Mouse (Mus musculus): Measurements from ENCODE around the gene Cntnap2.
"Not testable (repeated sequence)": the region's sequence is repeated elsewhere in the genome, so short reads cannot be mapped to it uniquely, and the experiment has no call there.

The Cntnap2 gene

GRCm38 (mm10) chr6:47267236-47267635 lies 2208.1 kb downstream of the Cntnap2 start:
- DNase-seq = no peak

DNA sequence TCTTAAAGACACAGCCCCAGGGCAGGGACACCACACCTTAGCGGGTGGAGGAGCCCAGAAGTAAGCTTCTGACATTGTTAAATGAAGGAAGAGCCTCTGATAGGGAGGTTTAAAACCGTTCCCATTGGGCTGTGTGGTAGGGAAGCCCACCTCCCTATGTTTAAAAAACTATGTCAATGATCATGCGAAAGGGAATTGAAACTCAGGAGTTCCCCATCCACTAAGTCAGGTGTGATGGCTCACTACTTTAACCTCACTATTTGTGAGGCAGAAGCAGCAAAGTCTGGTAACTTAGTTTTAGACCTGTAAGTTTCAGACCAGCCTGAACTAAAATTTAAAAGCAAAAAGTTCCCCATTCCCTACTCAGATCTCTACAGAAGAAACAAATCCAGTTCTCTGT lies 2210.3 kb downstream of the Cntnap2 start:
- no peak for DNase-seq

DNA sequence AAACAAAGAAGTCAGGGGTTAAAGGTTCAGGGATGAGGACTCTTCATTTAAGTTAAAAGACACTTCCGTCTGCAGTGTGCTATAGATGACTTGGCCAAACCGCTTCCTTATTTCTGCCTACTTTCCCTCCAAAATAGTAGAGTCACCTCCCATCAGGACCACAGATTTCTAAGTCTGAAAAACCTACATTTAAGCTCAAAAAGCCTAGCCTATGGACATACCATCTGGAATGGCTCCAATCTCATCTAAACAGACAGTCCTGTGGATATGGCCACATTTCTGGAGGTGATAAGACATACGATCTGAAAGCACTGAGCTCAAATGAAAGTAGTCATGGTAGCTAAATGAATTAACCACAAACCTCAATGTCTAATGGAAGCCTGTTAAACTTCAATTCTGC lies 2212.4 kb downstream of the Cntnap2 start:
- no peak for DNase-seq

DNA sequence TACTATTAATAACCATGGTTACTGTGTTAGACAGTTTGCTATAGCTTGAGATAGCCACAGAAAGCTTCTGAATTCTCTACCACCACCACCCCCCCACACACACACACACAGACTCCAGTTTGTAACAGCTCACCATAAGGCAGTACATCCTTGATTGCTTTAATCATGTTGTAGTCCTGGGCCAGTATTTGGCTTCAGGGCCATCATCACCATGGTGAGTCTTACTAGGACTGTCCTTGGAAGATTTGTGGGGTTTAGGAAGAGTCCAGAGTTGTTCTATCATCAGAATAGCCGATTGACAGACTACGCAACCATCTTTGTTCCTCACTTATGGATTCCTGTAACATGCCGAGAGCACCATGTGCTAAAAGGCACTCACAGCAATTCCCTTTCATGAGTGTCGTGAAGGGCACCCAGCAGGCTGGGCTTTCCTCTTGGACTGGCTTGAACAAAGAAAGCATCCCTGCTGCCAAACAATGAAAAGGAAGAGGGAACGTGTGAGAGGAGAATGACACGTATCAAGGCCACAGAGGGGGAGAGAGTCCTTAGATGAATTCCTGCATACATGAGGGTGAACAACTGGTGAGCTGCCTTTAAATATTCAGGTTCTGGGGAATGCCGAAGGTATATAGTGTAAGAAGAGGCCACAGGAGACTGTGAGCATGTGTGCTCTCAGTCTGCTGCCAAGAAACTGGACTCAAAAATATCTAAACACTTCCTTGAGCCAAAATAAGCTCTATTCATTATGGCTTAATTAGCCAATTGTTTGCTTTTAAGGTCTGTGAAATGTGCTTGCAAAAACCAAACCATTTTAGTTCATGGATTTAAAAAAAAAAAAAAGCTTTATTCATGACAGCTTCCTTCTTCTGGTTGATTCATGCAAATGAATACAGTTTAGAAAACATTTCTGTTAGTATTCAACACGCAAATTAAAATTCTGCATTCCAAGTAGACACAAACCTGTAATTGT lies 2213.7 kb downstream of the Cntnap2 start:
- no peak for DNase-seq

GRCm38 (mm10) chr6:47275065-47275464 lies 2215.9 kb downstream of the Cntnap2 start:
- no peak for DNase-seq

DNA sequence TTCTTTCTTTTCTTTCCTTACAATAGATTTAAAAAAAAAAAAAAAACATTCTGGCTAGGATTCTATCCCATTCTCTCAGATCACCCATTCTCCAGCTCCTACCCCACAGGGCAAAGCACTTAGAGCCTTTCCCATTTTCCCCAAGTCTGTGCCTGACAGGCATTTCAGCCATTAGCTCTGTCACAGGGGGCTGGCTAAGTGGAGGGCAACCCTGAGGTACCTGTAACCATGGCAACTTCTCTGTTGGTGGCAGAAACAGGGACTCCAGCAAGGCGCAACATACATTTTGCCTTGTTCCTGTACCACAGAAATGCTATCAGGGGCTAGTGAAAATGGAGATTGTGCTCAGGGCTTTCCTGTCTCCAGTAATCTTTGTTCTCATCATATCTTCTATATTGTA lies 2220.0 kb downstream of the Cntnap2 start:
- no peak for DNase-seq

DNA sequence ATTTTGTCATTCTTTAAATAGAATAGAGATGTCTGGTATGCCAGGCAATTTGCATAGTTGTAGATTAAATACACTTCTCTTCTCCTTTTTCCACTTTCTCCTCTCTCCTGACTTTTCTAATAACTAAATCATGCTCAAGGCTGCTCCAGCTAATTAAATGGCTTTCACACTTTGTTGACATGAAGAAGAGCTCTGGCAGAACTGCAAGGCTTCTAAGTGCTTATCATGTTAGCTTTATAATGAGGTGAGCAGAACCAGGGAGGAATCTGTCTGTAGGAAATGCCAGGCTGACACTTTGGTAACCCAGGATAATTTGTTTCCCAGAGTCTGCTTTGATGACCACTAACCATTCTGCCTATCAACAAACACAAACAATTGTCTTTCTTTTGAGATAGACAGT lies 2222.4 kb downstream of the Cntnap2 start:
- no peak for DNase-seq

DNA sequence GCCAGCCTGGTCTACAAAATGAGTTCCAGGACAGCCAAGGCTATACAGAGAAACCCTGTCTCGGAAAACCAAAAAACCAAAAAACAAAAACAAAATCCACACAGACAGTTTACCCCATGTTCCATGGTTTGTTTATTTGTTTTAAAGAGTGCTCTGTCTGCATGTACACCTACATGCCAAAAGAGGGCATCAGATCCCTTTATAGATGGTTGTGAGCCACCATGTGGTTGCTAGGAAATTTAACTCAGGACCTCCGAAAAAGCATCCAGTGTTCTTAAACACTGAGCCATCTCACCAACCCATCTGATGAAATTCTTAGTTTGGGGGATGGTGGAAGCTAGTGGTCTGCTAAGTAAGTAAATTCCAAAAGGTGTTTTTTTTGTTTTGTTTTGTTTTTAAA lies 2225.6 kb downstream of the Cntnap2 start:
- DNase-seq = no peak

DNA sequence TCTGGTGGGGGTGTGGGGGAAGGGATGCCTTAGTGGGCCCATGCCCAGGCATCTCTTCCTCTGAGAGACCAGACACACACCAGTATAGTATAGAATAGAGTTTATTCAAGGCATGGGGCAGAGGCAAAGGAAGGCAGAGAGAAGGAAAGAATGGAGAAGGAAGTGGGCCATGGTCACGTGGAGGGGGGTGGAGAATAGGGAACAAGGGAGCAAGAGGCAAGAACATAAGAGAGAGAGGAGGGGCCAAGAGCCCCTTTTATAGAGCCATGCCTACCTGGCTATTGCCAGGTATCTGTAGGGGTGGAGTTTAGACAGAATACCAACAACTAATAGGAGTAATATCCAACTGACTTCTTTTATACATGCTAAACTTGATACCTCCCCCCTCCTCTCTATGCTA lies 2226.6 kb downstream of the Cntnap2 start:
- no peak for DNase-seq

DNA sequence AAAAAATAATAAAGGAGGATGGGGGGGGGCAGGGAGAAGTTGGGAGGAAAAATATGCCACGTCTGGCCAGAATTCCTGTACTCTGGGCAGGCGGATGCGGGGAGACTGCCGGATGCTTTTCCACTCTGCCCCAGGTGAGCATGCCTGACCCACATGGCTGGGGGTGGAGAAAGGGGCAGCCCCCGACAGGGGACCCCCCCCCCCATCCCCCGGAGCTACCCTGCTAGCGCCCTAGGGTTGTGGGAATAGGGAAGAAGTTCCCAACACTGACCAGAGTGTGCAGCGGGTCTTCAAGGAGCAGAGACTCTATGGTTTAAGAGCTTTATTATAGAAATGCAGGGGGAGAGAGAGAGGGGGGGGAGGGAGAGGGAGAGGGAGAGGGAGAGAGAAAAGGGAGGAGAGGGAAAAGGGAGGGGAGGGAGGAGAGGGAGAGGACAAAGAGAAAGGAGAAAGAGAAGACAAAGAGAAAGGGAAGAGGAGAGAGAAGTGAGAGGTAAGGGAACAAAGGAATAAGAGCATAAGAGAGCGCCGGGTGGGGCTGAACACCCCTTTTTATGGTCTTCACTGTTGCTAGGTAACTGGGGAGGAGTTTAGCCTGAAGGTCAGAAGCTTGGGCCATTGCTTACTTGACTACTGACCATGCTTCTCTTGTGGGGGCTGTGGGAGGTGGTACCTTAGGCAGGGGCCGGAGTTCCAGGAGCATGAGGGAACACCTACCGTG lies 2227.2 kb downstream of the Cntnap2 start:
- not testable (repeated sequence) for DNase-seq

DNA sequence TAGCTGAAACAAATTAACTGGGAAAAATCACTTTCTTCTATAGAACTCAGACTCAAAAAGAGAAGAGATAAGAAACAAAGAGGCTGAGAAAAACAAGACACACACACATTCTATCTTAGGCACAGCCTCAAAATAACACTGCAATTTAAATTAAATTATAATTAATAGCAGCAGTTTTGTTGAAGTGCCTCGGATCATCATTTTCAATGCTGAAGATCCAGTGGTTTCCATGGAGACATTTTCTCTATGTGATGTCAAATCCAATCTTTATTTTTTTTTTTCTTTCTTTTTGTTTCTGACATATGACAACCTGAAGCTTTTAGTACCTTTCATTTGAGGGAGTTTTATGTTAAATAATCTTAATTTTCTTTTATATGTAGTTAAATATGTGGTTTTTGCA lies 2228.6 kb downstream of the Cntnap2 start:
- DNase-seq = no peak

- no peak for DNase-seq
Observed at GRCm38 (mm10) chr6:47291973-47292372, 2232.8 kb downstream of the Cntnap2 start.

DNA sequence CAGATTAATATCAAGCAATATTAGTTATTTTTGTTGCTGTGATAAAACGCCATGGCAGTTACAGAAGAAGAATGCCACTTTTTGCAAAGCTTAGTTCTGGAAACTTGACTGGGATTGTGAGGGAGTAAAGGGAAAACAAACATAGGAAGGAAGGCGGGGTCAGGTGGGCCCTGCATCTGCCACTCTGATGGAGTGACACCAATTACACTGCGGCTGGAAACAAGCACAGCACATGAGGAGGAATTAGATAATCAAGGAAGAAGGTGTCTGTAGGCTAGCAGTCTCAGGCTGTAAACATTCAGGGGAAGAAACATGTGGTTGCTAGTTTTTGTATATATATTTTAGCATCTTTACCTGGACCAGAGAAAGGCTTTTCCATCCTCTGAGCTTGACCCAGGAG lies 2233.3 kb downstream of the Cntnap2 start:
- DNase-seq = no peak

- DNase-seq = no peak
Observed at GRCm38 (mm10) chr6:47294433-47294832, 2235.3 kb downstream of the Cntnap2 start.

- no peak for DNase-seq
Observed at GRCm38 (mm10) chr6:47304848-47305490, 2245.8 kb downstream of the Cntnap2 start.

- DNase-seq = no peak
Observed at GRCm38 (mm10) chr6:47306065-47306798, 2247.1 kb downstream of the Cntnap2 start.

GRCm38 (mm10) chr6:47306954-47307353 lies 2247.8 kb downstream of the Cntnap2 start:
- no peak for DNase-seq

DNA sequence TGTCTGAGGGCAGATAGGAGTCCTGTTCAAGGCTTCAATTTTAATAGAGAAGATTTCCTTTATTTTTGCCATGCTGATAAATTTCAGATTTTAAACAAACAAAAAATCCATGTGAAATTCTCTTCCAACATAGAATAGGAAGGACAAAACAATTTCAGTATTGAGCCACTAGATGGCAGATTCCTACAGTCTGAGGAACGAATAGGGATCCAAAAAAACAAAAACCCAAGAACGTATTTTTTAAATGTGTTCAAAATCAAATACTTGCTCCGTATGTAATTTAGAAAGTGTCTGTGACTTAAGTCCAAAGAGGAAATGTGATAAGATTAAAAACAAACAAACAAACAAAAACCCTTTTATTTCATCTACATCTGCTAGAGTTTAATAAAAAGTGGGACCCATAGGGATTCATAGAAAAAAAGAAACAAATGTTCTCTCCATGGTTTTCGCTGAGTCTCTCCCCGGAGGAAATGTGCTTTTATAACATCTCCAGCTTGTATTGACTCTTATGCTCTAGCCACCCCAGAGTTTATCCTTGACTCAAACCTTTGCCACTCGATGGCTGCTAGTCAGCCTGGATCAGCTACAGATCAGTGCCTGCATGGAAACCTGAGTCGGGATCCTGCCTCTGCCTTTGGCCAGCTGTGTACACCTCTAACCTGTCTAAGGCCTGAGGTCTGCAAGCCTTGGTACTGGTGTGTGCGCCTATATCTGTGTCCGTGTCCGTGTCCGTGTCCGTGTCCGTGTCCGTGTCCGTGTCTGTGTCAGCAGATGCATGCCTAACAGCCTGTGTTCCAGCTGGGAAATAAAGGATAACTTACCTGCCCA lies 2255.6 kb downstream of the Cntnap2 start:
- no peak for DNase-seq

DNA sequence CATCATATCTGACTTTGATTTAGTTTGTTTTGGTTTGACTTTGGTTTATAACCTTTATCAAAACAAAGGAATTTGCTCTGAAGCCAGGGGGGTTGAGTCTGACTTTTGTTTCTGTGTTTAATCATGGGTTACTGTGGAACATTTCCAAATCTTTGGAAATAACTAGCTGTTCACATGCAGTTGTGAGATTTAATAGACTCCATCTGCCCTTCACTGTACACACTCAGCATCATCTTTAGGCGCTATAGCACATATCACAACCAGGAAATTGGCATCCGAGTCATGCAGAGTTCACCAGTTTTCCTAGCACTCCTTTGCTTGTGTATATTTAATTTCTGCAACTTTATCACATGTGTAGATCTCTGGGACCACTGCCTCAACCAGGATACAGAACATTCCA lies 2256.3 kb downstream of the Cntnap2 start:
- DNase-seq = no peak

DNA sequence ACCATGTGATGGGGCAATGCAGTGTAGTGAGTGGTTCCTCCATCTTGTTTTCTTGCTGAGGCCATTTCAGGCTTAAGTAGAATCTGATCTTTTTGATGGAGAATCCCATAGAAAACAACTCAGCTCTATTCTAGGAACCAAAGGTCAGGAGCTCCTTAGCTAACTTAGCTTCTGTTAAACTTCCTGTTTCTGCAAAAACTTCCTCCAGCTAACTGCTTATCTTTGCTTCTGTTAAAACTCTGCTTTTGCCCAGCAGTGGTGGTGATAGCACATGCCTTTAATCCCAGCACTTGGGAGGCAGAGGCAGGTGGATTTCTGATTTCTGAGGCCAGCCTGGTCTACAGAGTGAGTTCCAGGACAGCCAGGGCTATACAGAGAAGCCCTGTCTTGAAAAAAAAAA lies 2258.1 kb downstream of the Cntnap2 start:
- no peak for DNase-seq

DNA sequence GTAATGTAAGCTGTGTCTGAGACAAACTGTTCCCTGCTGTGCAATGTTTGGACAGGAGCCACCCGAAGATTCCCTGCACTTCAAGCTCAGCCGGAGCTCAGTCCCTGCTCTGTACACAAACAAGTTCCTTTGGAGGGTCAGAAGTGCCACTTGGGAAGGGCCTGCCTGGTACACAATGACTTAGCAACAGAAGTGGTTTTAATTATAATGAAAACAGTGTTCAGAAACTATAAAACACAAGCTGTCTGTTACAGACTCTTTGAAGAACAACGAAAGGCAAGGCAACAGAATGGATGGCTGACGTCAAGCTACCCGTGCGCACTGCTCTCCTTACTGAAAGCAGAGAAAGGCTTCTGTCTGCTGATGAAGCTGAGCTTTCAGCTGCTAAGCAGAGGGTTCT lies 2259.5 kb downstream of the Cntnap2 start:
- peak; percentile 19 for DNase-seq

All from right cerebral cortex, postnatal 14 days (tissue).